Mouse (Mus musculus) embryo, embryonic 10.5 days (tissue): ENCODE data around the gene Fam136a.
"Not testable (repeated sequence)": the region's sequence is repeated elsewhere in the genome, so short reads cannot be mapped to it uniquely, and the experiment has no call there.

ENCODE experiments used
- DNase-seq: peaks from one replicate; pipeline ENCODE4 v3.0.0-alpha.2; 2015; ENCODE audit warnings: low spot score

Gene Fam136a

DNA sequence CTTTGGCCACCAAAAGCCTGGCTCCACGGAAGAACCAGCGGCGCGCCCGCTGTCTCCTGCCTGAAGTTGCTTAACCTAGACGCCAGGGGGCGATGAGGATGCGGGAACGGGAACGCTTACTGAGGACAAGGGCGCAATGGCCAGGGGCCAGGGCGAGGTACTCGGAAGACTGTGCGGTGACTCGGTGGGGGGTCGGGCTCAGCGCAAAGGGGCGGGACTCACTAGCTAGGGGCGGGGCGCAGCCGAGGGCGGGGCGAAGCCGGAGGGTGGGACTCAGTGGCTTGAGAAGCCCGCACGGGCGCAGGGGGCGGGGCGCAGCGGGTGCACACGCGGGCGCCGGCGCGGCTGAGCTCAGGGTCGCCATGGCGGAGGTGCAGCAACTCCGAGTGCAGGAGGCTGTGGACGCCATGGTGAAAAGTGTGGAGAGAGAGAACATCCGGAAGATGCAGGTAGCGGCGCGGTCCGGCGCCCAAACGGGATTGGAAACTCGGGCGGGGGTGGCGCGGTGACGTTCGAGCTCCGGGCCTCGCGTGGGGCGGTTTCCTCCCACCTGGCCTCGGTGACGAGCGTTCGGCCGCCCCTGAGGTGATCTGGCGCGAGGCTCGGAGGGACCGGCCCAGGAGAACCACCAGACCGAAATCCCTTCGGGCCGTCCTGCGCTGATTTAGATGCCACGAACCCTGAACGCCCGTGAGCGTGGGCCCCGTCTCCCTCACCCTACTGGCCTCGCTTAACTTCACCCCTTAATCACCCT lies at the start of gene Fam136a:
Gene Fam136a (plus strand): TSS at position 276 of the 754 bp plus-strand sequence.
- peak; percentile 98 for DNase-seq

DNA sequence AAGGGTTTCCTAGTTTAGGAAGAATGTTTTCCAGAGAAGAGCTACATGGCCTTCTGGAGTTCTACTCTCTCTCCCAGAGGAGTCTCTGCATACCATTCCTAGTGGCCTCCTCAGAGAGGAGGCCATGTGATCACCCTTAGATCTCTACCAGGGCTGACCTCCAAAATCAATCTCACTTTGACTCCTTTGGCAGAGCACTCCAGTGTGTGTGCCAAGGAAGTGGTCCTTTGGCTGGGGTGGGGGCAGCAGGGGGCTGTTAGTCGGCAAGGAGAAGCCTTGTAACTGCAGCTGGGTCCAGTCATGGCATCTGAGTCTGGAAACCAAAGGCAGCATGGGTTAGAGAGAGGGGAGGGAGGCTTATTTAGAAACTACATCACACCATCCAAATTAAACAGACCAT lies 48.4 kb upstream of the Fam136a start:
- DNase-seq, result no peak

DNA sequence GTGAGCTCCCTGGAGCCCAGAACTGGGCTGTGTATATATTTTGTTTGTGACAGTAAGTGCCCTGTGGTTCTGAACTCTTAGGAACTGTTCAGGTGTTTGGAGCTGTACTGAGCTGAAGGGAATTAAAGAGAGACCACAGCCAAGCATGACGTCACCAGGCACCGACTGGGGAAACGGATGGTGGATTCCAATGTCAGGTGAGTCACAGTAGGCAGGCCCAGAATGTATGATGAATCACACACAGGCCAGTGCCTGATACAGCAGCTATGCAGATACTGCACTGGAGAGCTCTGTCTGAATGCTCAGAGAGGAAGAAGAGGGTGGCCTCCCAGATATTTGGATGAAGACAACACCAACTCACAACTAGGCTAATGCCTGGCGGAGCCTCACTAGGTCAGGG lies 46.6 kb upstream of the Fam136a start:
- DNase-seq, result no peak

DNA sequence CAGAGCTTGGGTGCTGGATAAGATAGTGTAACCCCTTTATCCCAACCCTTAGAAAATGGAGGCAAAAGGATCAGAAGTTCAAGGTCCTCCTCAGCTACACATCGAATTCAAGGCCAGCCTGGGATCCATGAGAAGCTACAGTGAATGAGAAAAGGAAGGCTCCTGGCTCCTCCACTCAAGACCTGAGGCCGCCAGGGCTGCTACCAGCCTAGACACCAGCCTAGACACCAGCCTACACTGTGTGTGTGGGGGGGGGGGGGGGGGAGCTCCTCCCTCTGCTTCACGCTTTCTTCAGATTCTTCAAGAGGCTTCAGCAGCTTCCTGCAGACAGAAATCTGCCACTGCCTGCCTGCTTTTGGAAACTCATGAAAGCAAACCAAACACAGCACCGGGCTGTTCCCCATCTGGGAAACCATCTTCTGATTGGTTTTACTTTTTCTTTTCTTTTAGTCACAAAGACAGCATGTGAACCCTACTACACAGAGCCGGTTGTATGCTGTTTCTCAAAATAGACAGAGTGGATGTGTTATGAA lies 43.3 kb upstream of the Fam136a start:
- DNase-seq, result no peak

DNA sequence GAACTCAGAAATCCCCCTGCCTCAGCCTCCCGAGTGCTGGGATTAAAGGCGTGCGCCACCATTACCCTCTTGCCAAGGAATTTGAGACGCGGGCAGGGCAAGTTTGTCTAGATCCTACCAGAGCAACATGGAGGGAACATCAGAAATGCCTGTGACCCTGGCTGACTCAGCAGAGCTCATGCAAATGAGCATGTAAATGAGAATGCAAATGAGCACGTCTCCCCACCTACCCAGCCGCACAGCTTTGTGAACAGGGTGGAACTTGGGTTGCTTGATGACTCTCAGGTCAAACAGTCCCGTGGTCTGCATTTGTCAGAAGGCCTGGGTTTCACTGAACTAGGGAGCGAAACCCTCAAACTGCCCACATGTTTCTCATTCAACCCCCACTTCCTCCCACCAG lies 42.5 kb upstream of the Fam136a start:
- DNase-seq, result no peak

DNA sequence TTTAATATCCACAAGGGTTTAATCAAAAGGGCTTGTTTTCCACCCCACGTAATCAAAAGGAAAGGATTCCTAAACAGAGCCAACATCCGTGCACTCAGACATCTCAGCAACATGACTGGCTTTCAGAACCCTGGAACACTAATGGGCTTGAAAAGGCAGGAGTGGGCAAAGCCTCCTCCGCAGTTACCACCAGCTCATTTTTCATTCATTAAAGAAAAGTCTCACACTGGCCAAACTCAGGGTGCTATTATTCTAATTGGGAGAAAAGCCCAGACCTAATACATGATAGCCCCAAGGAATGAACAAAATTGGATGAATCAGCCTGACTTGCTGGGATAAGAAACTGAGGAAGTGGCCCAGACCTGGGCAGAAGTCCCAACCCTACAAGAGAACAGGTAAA lies 41.0 kb upstream of the Fam136a start:
- DNase-seq, result no peak

DNA sequence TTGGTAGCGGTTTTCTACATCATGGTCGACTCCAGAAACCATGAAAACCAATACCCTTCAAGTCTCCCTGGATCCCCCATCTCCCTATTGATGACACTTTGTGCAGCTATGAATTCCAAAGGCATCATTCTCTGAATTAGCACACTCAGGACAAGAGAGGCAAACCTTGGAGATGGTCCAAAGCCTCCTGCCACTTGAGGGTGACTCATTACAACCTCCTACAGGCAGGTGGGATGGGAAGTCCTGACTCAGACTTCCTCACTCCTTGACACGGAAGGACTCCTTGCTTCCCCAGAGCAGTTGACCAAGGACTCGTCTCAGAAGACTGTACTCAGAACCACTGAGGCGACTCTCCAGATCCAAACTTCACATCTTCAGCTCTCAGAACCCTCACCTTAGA lies 39.8 kb upstream of the Fam136a start:
- DNase-seq, result no peak

DNA sequence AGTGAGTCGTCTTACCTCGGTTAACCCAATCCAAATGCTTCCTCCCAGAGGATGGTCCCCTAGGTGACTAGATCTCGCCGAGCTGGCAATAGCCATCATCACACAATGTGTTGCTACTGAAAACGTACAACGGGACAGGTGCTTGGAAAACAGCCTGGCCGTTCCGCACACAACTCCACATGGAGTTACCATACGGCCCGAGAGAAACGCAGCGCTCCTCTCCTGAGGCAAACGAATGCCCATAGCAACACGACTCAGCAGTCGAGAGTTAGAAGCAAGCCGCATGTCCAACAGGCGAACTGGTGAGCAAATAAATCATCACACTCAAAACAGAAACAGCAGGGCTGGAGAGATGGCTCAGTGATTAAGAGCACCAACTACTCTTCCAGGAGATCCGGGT lies 38.6 kb upstream of the Fam136a start:
- DNase-seq, result no peak

DNA sequence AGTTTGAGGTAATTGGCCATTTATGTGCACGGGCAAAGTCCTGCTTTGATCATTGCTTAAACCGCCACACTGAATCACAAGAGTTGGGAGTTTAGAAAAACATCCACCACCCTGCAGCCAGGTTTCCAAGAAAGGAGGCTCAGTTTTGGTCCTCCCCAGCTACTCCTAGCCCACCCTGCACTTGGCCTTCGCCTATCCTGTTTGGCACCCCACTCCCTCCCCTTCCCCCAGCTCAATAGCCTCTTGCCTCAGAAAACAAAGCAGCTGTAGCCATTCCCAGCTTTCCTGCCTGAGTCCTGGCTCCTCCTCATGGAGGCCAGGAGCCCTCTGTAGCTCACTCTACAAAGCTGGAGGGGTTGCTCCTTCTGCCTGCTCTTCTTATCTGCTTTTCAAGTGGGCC lies 37.1 kb upstream of the Fam136a start:
- no peak for DNase-seq

DNA sequence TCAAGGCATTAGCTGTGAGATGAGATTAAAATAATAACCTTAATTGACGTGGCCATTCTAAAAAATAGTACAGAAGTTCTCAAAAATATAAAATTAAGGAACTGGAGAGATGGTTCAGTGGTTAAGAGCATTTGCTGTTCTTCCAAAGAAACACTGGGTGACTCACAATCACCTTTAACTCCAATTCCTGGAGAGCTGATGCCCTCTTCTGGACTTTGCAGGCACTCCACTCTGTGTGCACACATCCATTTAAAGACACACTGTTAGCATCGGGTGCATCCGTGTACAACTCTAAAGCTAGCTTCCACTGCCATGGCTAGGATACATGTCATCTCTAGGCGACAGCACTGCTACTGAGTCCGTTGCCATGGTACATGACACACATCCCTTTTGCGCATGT lies 35.5 kb upstream of the Fam136a start:
- no peak for DNase-seq

DNA sequence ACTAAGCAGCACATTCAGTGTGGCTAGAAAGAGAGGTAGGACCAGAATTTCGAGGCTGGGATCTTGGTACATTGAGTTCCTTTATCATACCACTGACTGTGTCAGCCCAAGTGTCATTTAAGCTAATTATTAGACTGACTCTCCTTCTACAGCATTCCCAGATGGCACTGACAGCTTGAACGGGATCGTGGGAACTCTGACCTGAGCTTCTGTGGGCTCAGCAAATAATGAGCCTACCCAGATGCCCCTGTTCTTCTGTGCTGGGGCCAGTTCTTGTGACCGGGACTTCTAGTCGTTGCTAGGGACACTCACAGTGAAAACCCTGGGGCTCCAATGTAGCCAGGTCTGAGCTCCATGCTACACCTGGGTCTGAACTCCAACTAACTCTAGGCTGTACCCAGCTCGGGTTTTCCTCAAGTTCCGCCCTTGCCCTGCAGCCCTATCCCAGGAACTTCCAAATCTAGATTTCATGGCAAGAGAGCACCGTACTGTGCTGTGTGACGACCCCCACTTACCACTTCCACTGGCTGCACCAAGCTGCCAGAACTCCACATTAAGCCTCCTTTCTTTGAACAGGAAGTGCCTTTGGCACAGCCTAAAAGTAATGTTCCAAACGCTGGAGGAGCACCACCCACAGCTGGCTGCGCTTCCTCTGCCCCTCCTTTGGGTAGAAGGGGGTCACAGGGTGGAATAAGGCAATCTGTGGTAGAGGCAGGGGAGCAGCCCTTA lies 30.2 kb upstream of the Fam136a start:
- DNase-seq, result no peak

DNA sequence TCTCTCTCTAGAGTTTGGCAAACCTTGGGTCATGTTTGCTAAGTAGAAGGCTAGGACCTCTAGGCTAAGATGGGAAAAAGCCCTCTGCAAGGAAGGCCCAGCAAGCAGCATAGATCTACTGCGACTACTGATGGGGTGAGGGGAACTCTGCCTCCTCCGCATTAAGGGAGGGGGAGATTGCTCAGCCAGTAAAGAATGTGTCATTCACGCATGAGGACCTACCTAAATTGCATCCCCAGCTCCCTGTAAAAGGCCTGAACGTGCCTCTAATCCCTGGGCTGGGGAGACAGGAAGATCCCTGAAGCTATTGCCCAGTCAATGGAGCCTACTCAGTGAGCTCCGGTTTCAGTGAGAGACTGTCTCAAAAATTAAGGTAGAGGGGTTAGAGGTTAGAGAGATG lies 29.6 kb upstream of the Fam136a start:
- DNase-seq, result no peak

DNA sequence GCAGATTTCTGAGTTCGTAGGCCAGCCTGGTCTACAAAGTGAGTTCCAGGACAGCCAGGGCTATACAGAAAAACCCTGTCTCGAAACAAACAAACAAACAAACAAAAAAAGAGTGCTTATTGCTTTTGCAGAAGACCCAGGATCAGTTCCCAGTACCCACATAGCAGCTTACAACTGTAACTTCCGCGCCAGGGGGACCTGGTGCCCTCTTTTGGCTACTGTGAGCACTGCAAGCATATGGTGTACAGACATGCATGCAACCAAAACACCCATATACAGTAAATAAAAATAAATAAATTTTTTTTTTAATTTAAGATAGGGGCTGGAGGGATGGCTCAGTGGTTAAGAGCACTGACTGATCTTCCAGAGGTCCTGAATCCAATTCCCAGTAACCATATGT lies 29.1 kb upstream of the Fam136a start:
- DNase-seq, result not testable (repeated sequence)

DNA sequence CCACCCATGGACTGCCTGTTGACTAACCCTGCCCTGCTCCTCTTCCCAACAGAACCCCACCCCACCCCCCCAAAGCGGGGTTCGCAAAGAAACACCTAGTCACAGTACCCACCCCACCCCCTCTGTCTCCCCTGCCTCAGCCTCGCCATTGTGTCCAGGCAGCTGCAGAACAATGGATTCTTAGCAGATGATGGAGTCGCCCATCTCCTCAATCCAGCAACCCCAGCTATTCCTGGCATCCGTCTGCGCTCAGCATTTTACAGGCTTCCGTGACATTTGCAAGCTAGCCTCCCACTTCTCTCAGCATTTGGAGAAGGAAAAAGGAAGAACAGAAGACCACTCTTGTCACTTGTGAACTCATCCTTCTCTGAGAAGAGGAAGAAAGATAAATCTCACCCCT lies 21.8 kb upstream of the Fam136a start:
- DNase-seq, result peak; percentile 51

DNA sequence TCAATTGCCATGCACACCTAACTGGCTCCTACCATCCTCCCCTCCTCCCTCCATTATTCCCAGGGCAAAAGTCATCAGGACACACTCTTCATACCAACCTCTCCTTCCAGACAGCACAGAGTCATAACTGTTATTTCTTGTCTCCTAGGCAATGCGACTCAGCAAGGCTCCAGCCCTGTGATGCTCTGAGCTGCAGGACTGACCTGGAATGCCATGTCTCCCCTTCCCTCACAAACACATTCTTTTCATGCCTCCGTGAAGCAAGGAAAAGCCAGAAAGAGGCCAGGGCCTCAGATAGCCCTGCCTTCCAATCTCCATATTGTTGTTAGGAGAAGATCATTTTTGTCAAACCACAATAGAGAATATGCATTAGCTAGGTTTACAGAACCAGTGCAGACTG lies 19.4 kb upstream of the Fam136a start:
- no peak for DNase-seq

DNA sequence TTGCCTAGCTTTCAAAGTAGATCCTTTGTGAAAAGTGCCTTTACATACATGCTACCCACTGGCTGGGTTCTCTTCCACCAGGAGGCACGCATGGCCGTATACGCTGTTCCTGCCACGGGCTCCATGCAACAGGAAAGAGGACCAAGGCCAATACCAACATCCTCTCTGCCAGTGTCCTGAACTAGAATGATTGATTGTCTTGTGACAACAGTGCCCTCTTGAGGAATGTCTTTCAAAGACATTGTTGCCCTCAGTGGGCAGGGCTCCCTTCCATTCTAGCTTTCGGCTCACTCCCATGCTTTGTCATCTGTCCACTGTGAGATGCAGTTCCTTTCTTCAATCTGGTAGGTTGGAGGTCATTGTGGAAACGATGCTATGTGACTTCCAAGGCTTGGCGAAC lies 16.2 kb upstream of the Fam136a start:
- peak; percentile 53 for DNase-seq

DNA sequence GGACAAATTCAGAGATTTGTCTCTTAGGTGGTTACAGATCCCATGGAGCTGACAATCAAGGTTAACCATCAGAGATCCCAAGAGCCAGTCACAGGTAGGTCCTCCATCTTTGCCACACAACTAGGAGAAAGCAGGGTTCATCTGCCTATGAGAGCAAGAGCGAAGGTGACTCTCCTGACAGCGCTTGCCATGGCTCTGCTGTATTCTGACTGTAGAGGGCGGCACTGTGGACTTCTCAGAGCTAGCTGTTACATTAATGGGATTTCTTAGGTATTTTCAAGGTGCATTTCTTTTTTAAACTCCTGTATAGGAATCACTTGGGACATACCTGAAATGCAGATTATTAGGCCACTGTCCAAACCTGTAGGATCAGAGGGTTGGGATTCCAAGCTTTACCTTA lies 10.5 kb upstream of the Fam136a start:
- DNase-seq, result no peak

DNA sequence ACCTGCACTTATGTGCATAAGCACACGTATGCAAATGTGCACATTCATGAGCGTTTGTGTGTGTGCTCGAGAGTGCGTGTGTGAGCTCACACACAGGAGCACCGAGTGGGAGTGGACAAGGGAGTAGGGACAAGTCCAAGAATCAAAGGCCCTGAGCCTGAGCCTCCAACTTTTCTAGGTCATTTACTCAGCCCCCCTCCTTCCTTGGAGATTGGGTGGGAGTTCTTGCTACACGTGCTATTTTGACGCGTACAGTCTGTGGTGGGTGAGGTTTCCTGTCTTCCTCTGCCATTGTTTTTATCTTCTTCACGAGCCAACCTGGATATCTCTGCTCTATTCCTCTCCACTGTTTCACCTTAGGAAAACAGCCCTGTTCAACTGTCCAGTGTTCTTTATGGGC lies 8.5 kb upstream of the Fam136a start:
- DNase-seq, result no peak

DNA sequence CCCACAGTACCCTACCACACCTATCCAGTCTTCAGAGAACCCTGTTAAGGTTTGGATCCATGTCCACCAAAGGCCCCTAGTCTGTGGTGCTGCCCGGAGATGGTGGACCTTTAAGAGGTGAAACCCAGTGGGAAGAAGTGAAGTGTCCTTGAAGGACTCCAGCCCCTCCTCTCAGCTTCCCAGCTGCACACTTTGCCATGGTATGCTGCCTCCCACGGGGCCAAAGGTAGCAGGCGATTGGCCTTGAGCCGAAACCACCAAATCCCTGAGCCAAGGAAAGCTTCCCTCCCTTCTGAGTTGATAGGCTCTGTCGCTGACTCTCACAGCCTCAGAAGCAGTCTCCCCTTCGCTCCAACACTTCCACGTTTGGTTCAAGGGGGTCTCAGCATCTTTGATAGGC lies 4.8 kb upstream of the Fam136a start:
- no peak for DNase-seq

DNA sequence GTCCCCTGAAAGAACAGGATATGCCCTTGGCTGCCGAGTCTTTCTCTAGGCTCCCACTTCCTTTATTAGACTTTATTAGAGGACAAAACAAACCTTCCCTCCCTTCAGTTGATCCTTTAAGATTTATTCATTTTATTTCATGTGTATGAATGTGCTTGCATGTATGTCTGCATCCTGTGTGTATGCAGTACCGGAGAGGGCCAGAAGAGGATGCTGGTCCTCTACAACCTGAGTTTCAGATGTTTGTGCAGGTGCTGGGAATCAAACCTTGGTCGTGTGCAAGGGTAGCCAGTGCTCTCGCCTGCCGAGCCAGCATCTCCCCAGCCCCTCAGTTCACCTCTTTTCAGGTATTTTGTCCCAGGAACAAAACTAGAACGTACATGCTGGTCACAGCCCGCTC lies 4.1 kb upstream of the Fam136a start:
- no peak for DNase-seq

DNA sequence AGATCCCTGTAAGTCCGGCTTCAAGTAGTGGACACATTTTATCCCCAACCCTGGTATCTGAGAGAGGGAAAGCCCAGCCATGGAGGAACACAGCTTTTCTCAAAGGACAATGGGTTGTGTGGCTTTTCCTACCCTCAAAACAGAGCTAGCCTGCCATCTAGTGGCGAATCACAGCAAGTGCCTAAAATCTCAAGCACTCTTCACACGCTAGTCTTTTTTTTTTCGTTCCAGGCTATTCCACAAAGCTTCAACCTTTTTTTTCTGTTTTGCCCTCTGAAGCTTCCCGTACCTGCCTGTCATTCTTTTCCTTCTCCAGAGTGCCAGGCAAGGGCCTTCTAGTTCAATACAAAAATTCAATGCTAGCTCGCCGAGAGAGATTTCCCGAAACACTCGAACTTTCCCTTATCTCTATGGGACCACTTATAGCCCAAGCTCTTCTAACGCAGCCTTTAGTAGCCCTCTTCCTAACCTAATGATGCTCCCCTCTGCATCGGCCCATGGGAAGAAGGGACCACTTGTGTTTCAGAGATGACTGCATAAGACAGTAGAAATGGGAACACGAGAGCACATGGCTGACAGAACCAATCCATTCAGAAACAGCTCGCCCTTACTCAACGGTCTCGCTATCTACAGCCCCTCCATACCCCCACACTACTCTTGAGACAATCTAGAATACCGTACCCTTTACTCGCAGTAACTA lies 854 bp upstream of the Fam136a start:
- DNase-seq, result peak; percentile 94

DNA sequence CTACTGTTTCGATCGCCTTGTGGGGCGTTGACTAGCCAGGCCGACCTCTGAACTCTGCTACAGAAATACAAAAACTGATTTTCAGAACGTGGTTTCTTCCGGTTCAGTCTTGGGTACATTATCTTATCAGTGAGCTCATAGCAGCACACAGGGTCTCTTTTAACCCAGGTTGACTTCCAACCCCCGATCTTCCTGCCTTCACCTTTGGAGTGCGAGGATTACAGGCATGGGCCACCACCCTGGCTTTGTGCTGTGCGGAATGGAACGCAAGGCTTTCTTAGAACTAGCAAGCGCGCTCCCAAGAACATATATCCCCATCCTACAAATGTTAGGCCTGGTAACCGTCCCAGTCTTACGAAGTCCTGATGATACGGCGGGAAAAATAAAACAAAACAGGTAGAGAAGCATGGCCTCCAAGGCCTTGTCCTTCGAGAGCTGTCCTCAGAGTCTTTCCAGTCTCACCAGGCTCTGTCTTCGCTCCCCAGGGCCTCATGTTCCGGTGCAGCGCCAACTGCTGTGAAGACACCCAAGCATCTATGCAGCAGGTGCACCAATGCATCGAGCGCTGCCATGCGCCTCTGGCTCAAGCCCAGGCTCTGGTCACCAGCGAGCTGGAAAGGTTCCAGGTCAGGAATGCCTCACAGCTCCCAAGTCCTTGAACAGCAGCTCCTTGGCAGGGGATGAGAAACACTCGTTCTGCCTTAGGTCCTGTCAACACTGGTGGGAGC lies 843 bp downstream of the Fam136a start:
- no peak for DNase-seq
